Mouse (Mus musculus): ENCODE measurements at regions not wholly inside any gene's neighbourhood (a gene's known extent, or its start where the extent isn't known, plus 50 kb on each side); places are given as distances from the start of the nearest gene placed in this dataset.

GRCm38 (mm10) chr2:148622216-148622615, 50.2 kb upstream of the Nxt1 start:
- no peak overlapping the region for H3K27ac ChIP-seq
- H3K4me3 ChIP-seq = no peak overlapping the region
- DNase-seq (ENCODE audit: extremely low spot score in 1 of 2, low spot score in 2 of 2) = no peak
- TF ChIP-seq CTCF (IDR thresholded peaks at IDR 0.05) = no peak
- intact Hi-C loops (cut with DNase I) = no loop called here

GRCm38 (mm10) chr2:148611911-148612310, 60.5 kb upstream of the Nxt1 start:
- Histone ChIP-seq H3K4me3 (no peak overlapping the region), H3K27ac (no peak overlapping the region)
- intact Hi-C loops (cut with DNase I) = no loop called here
- no peak for TF ChIP-seq CTCF (IDR thresholded peaks at IDR 0.05)
- DNase-seq (ENCODE audit: extremely low spot score in 1 of 2, low spot score in 2 of 2) = no peak

- no peak overlapping the region for H3K27ac ChIP-seq
- intact Hi-C loops (cut with DNase I) = no loop called here
- DNase-seq (ENCODE audit: extremely low spot score in 1 of 2, low spot score in 2 of 2) = no peak
- TF ChIP-seq CTCF (IDR thresholded peaks at IDR 0.05) = no peak
- H3K4me3 ChIP-seq = no peak overlapping the region
These were observed 66.9 kb upstream of the Nxt1 start for GRCm38 (mm10) chr2:148605425-148605930.

- no peak overlapping the region for H3K27ac ChIP-seq
- no peak for DNase-seq (ENCODE audit: extremely low spot score in 1 of 2, low spot score in 2 of 2)
- no peak; the same call in 1 of the 2 replicates for TF ChIP-seq CTCF (IDR thresholded peaks at IDR 0.05)
- H3K4me3 ChIP-seq = no peak overlapping the region
- intact Hi-C loops (cut with DNase I) = no loop called here
These were observed 68.5 kb upstream of the Nxt1 start for GRCm38 (mm10) chr2:148603951-148604350.

GRCm38 (mm10) chr2:148603315-148603714, 69.1 kb upstream of the Nxt1 start:
- TF ChIP-seq CTCF (IDR thresholded peaks at IDR 0.05) = no peak
- Histone ChIP-seq H3K4me3 (no peak overlapping the region), H3K27ac (no peak overlapping the region)
- intact Hi-C loops (cut with DNase I) = no loop called here
- no peak for DNase-seq (ENCODE audit: extremely low spot score in 1 of 2, low spot score in 2 of 2)

- DNase-seq (ENCODE audit: extremely low spot score in 1 of 2, low spot score in 2 of 2) = no peak
- Histone ChIP-seq H3K4me3 (no peak overlapping the region), H3K27ac (no peak overlapping the region; the same call in 1 of the 2 replicates)
- intact Hi-C loops (cut with DNase I) = loop anchor here (1.0 to 2.0 kb wide), 2 partner anchors 35 to 55 kb away; no protein-coding TSS in a partner anchor
- TF ChIP-seq CTCF (IDR thresholded peaks at IDR 0.05) = no peak
These were observed 72.9 kb upstream of the Nxt1 start for GRCm38 (mm10) chr2:148599498-148599897.

GRCm38 (mm10) chr2:148596966-148597365, 75.4 kb upstream of the Nxt1 start:
- H3K4me3 ChIP-seq = no peak overlapping the region
- no peak overlapping the region for H3K27ac ChIP-seq
- DNase-seq (ENCODE audit: extremely low spot score in 1 of 2, low spot score in 2 of 2) = no peak
- intact Hi-C loops (cut with DNase I) = no loop called here
- TF ChIP-seq CTCF (IDR thresholded peaks at IDR 0.05) = no peak

- TF ChIP-seq CTCF (IDR thresholded peaks at IDR 0.05) = no peak
- H3K27ac ChIP-seq = no peak overlapping the region
- intact Hi-C loops (cut with DNase I) = loop anchor here (10.0 kb wide), 1 partner anchor 781 kb away; no protein-coding TSS in a partner anchor
- no peak overlapping the region for H3K4me3 ChIP-seq
- no peak for DNase-seq (ENCODE audit: extremely low spot score in 1 of 2, low spot score in 2 of 2)
These were observed 86.6 kb upstream of the Nxt1 start for GRCm38 (mm10) chr2:148585721-148586335.

- no peak overlapping the region for H3K4me3 ChIP-seq
- intact Hi-C loops (cut with DNase I) = loop anchor here (5.0 to 10.0 kb wide), 2 partner anchors 75 to 777 kb away; no protein-coding TSS in a partner anchor
- no peak for TF ChIP-seq CTCF (IDR thresholded peaks at IDR 0.05)
- no peak for DNase-seq (ENCODE audit: extremely low spot score in 1 of 2, low spot score in 2 of 2)
- H3K27ac ChIP-seq = no peak overlapping the region
These were observed 90.2 kb upstream of the Nxt1 start for GRCm38 (mm10) chr2:148582208-148582607.

- no peak for TF ChIP-seq CTCF (IDR thresholded peaks at IDR 0.05)
- intact Hi-C loops (cut with DNase I) = loop anchor here (2.0 to 10.0 kb wide), 3 partner anchors 76 to 777 kb away; no protein-coding TSS in a partner anchor
- Histone ChIP-seq H3K27ac (no peak overlapping the region), H3K4me3 (no peak overlapping the region)
- DNase-seq (ENCODE audit: extremely low spot score in 1 of 2, low spot score in 2 of 2) = no peak
These were observed 90.7 kb upstream of the Nxt1 start for GRCm38 (mm10) chr2:148581666-148582065.

GRCm38 (mm10) chr2:148580286-148580966, 92.0 kb upstream of the Nxt1 start:
- Histone ChIP-seq H3K4me3 (no peak overlapping the region), H3K27ac (no peak overlapping the region)
- intact Hi-C loops (cut with DNase I) = loop anchor here (2.0 to 10.0 kb wide), 3 partner anchors 77 to 776 kb away; no protein-coding TSS in a partner anchor
- peak; percentile 73 for TF ChIP-seq CTCF (IDR thresholded peaks at IDR 0.05)
- DNase-seq (ENCODE audit: extremely low spot score in 1 of 2, low spot score in 2 of 2) = peak; percentile 18 to 22

GRCm38 (mm10) chr2:148579564-148579963, 92.8 kb upstream of the Nxt1 start:
- H3K4me3 ChIP-seq = no peak overlapping the region
- no peak for TF ChIP-seq CTCF (IDR thresholded peaks at IDR 0.05)
- intact Hi-C loops (cut with DNase I) = no loop called here
- H3K27ac ChIP-seq = no peak overlapping the region
- no peak for DNase-seq (ENCODE audit: extremely low spot score in 1 of 2, low spot score in 2 of 2)

Data from left cerebral cortex, adult 2 months (tissue).